Mouse (Mus musculus) gastrocnemius, adult 8-10 months (tissue): ENCODE data around the gene Pls1. TPM values are rescaled to one million over a fixed set of nuclear protein-coding genes. Genes with fewer than 3 reads are reported as not detected.

Source experiments
- DNase-seq, 2 experiments: peaks; one replicate each; pipeline ENCODE4 v3.0.0; 2022; ENCODE audit warnings: low spot score in 2 of 2
- total RNA-seq, 4 experiments: library from RNA; stranded (reverse); gene quantifications; 2 replicates each; pipeline ENCODE4 v1.2.4; 2022

The Pls1 gene
- total RNA-seq, 4 experiments from 2014 or later = not detected

GRCm38 (mm10) chr9:95805449-95805848 is 39.7 kb downstream of the Pls1 start:
- no peak for DNase-seq

- no peak for DNase-seq
These were observed 41.3 kb downstream of the Pls1 start for GRCm38 (mm10) chr9:95803783-95804182.

GRCm38 (mm10) chr9:95801610-95802451 is 43.3 kb downstream of the Pls1 start:
- DNase-seq = no peak

- DNase-seq = no peak
These were observed 48.8 kb downstream of the Pls1 start for GRCm38 (mm10) chr9:95796323-95796722.

GRCm38 (mm10) chr9:95795844-95796243 is 49.3 kb downstream of the Pls1 start:
- DNase-seq = no peak

GRCm38 (mm10) chr9:95795077-95795784 is 49.9 kb downstream of the Pls1 start:
- no peak for DNase-seq

- DNase-seq = no peak
These were observed 50.9 kb downstream of the Pls1 start for GRCm38 (mm10) chr9:95793986-95794744.

GRCm38 (mm10) chr9:95784888-95785511 is 60.1 kb downstream of the Pls1 start:
- DNase-seq = no peak

GRCm38 (mm10) chr9:95783646-95784293 is 61.3 kb downstream of the Pls1 start:
- DNase-seq = no peak

- DNase-seq = no peak
These were observed 73.4 kb downstream of the Pls1 start for GRCm38 (mm10) chr9:95771671-95772070.

- no peak for DNase-seq
These were observed 81.9 kb downstream of the Pls1 start for GRCm38 (mm10) chr9:95763218-95763617.

- no peak for DNase-seq
These were observed 82.9 kb downstream of the Pls1 start for GRCm38 (mm10) chr9:95762228-95762627.

GRCm38 (mm10) chr9:95761381-95761780 is 83.7 kb downstream of the Pls1 start:
- DNase-seq = no peak

GRCm38 (mm10) chr9:95750746-95751145 is 94.4 kb downstream of the Pls1 start:
- no peak for DNase-seq

- DNase-seq = peak; percentile 11 to 41
These were observed 95.0 kb downstream of the Pls1 start, which contains the start of gene Trpc1 for GRCm38 (mm10) chr9:95750037-95750511. TSS of gene Trpc1 (minus strand) at chr9:95750375.

GRCm38 (mm10) chr9:95749461-95749928 is 95.6 kb downstream of the Pls1 start:
- DNase-seq = no peak

GRCm38 (mm10) chr9:95747298-95747697 is 97.8 kb downstream of the Pls1 start:
- no peak for DNase-seq

- DNase-seq = no peak
These were observed 100.1 kb downstream of the Pls1 start for GRCm38 (mm10) chr9:95744845-95745613.

GRCm38 (mm10) chr9:95736238-95736637 is 108.9 kb downstream of the Pls1 start:
- DNase-seq = no peak

GRCm38 (mm10) chr9:95712574-95712973 is 132.5 kb downstream of the Pls1 start:
- no peak for DNase-seq
